Mouse (Mus musculus) ES-E14 (cell line): ENCODE results near the gene Ccdc3. TPM values are rescaled to one million over a fixed set of nuclear protein-coding genes. Genes with fewer than 3 reads are reported as not detected.

ENCODE experiments used
- DNase-seq: peaks from one replicate; pipeline ENCODE4 v3.0.0-alpha.2; 2013; ENCODE audit warnings: low read depth, low spot score
- H3K27ac ChIP-seq: 2 replicates; pipeline ENCODE4 v1.5.1; 2012; ENCODE audit warnings: low read depth, mild to moderate bottlenecking, low read length, moderate library complexity, mixed read lengths; ENCODE audit not compliant: poor library complexity, insufficient read depth, severe bottlenecking
- H3K36me3 ChIP-seq: 2 replicates; pipeline ENCODE4 v1.6.1; 2012; ENCODE audit warnings: mild to moderate bottlenecking, low read length, moderate library complexity, mixed read lengths; ENCODE audit not compliant: control insufficient read depth, poor library complexity, insufficient read depth, severe bottlenecking
- H3K4me1 ChIP-seq, 2 experiments: fragments of 150-350 bp in 1 of 2; sonication (generic) in 1 of 2; 2 replicates each; pipeline ENCODE4 v1.6.1; 2012; ENCODE audit warnings: low read length in 2 of 2, mild to moderate bottlenecking in 1 of 2, mixed read lengths in 1 of 2; ENCODE audit not compliant: control insufficient read depth in 2 of 2, insufficient read depth in 2 of 2, poor library complexity in 1 of 2
- H3K4me3 ChIP-seq, 2 experiments: fragments of 150-350 bp in 1 of 2; sonication (generic) in 1 of 2; 2 replicates each; pipeline ENCODE4 v1.5.1; 2012; ENCODE audit warnings: low read length in 2 of 2, low read depth in 1 of 2, mild to moderate bottlenecking in 1 of 2, mixed read lengths in 1 of 2; ENCODE audit not compliant: insufficient read depth in 1 of 2, poor library complexity in 1 of 2, severe bottlenecking in 1 of 2
- H3K9ac ChIP-seq: 2 replicates; pipeline ENCODE4 v1.6.1; 2012; ENCODE audit warnings: low read depth, mild to moderate bottlenecking, low read length, mixed read lengths; ENCODE audit not compliant: poor library complexity, insufficient read depth, severe bottlenecking
- H3K9me3 ChIP-seq: fragments of 150-350 bp; sonication (generic); 2 replicates; pipeline ENCODE4 v1.6.1; 2012; ENCODE audit warnings: low read depth, mild to moderate bottlenecking, low read length; ENCODE audit not compliant: control insufficient read depth, insufficient read depth
- CHD2 ChIP-seq: IDR thresholded peaks from 2 replicates; pipeline ENCODE4 v1.6.1; 2014; ENCODE audit warnings: mild to moderate bottlenecking, low read depth, low read length, inconsistent platforms
- HCFC1 ChIP-seq: IDR thresholded peaks from 2 replicates; pipeline ENCODE4 v1.6.1; 2012; ENCODE audit warnings: low read length, inconsistent platforms, borderline replicate concordance; ENCODE audit not compliant: insufficient read depth
- MAFK ChIP-seq: IDR thresholded peaks from 2 replicates; pipeline ENCODE4 v1.6.1; 2014; ENCODE audit warnings: mild to moderate bottlenecking, low read depth, low read length, inconsistent platforms; ENCODE audit not compliant: insufficient read depth
- ZC3H11A ChIP-seq: IDR thresholded peaks from 2 replicates; pipeline ENCODE4 v1.6.1; 2012; ENCODE audit warnings: low read depth, mild to moderate bottlenecking, inconsistent platforms, low read length, borderline replicate concordance
- ZNF384 ChIP-seq: IDR thresholded peaks from 2 replicates; pipeline ENCODE4 v1.6.1; 2012; ENCODE audit warnings: low read depth, low read length, inconsistent platforms
- in situ Hi-C, 2 experiments: fragments of 600-800 bp; cut with MboI; formaldehyde crosslinking; loops; one replicate each; pipeline ENCODE4 v1.15.1; 2025; ENCODE audit warnings: low sequenced_read_pairs in 2 of 2, inconsistent platforms in 1 of 2; ENCODE audit not compliant: unreplicated experiment in 2 of 2
- total RNA-seq: library from RNA; depleted of rRNA; stranded (reverse); fragments of 300-350 nt; gene quantifications from 2 replicates; pipeline ENCODE4 v1.2.3, GENCODE M21; 2012

Gene Ccdc3
- total RNA-seq, 1 experiment: 9.2 TPM

GRCm38 (mm10) chr2:5174716-5175115 lies 37.1 kb downstream of the Ccdc3 start:
- H3K4me3 ChIP-seq: no peak overlapping the region
- TF ChIP-seq ZNF384 (no peak), MAFK (no peak), HCFC1 (no peak), ZC3H11A (no peak), CHD2 (no peak)
- DNase-seq: no peak
- peaks cover 3 to 5% of the 10 kb centered on the region in 2 experiments; a peak in 1 of 4 replicates for H3K4me1 ChIP-seq
- no peak overlapping the region for H3K9ac ChIP-seq
- no peak overlapping the region for H3K27ac ChIP-seq
- H3K9me3 ChIP-seq: no peaks in the 10 kb centered on the region
- no peaks in the 10 kb centered on the region for H3K36me3 ChIP-seq
- in situ Hi-C loops: no loop called here

DNA sequence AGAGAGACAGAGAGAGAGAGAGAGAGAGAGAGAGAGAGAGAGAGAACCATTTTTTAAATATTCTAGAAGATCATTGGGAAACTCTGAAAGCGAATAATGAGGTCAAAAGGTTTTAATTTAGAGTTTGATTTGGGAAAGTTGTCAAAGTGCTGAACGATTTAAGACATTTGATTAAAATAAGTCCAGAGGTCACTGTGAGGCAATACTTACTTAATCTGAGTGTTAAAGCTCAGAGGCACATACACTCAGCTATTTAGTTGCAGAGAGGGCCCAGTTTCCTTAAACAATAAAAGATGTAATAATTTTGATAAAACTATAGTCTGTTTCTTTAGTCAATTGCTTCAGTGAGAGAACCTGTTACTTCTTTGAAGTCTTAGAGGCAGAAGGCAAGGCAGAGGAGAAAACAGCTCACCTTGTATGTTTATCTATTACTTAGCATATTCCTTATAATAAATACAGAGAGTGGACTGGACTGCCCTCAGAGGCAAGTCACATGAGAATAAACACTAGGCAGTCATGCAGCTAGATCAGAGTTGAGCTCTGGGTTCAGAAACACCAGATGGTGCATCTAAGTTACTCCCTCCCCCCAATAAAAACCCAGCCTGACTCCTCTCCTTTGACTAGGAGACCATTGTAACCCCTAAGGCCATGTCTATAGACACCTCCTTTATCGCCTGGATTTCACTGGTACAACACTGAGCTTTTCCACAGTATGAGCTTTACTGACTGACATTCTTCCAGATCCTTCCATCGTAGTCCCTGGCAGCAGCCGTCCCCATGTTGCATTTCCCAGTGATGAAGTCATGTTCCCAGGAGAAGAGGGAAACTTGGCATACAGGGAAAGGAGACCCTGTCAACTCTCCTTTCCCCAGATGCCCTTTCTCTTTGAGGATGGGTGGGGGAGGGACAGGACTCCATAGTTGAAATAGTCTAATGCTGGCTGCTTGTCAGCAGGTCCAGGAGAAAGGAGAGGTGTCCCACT lies 44.2 kb downstream of the Ccdc3 start:
- no peak for DNase-seq
- Histone ChIP-seq H3K36me3 (no peaks in the 10 kb centered on the region), H3K9ac (no peak overlapping the region), H3K27ac (no peak overlapping the region), H3K4me3 (no peak overlapping the region), H3K4me1 (no peaks in the 10 kb centered on the region), H3K9me3 (no peaks in the 10 kb centered on the region)
- TF ChIP-seq CHD2: no peak
- no peak for TF ChIP-seq ZNF384
- TF ChIP-seq MAFK: no peak
- TF ChIP-seq ZC3H11A: no peak
- no peak for TF ChIP-seq HCFC1
- in situ Hi-C loops: no loop called here

DNA sequence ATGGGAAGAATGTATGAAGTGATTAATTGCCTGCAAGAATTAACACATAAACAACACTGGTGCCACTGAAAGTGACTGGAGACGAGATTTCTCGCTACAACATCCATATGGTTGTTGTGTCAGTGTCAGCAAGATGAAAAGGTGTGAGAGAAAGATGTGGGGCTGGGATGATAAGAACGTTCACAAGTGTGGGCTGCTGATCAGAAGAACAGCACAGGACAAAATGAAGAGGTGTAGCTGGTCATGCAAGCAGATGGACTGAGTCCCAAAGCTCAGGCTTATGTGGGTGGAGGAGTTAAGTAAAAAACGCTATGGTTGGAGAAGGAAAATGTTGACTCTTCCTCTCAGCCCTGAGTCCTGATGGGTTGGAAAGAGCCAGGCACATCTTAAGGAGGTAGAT lies 46.6 kb downstream of the Ccdc3 start:
- no peak overlapping the region for H3K27ac ChIP-seq

DNA sequence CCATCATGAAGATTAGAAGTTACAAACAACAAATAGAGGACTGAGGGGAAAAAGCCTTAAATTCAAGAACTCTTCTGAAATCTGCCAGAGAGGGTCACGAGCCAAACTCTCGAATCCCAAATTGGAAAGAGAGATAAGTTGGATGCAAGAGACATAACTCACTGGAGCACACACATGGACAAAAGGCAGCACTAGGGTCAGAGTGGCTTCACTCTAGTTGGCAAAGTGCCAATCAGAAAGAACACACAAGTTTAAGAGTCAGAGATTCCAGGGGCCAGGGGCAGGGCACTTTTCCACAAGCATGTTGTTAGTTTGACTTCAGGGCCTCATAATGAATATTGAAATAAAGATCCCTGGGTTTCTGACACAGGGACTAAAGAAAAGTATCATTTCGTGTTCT lies 48.1 kb downstream of the Ccdc3 start:
- TF ChIP-seq HCFC1 (no peak), ZC3H11A (no peak), MAFK (no peak), CHD2 (no peak), ZNF384 (no peak)
- Histone ChIP-seq H3K4me3 (no peak overlapping the region), H3K9me3 (no peaks in the 10 kb centered on the region), H3K36me3 (no peaks in the 10 kb centered on the region), H3K4me1 (no peaks in the 10 kb centered on the region), H3K27ac (no peak overlapping the region), H3K9ac (no peak overlapping the region)
- DNase-seq: no peak
- in situ Hi-C loops: no loop called here

More for the DNA sequence above, 46.6 kb downstream of the Ccdc3 start:
- H3K9ac ChIP-seq: no peak overlapping the region
- no peaks in the 10 kb centered on the region for H3K4me1 ChIP-seq
- in situ Hi-C loops: no loop called here
- no peak overlapping the region for H3K4me3 ChIP-seq
- H3K9me3 ChIP-seq: no peaks in the 10 kb centered on the region
- no peak for DNase-seq
- TF ChIP-seq HCFC1 (no peak), MAFK (no peak), CHD2 (no peak), ZNF384 (no peak), ZC3H11A (no peak)
- no peaks in the 10 kb centered on the region for H3K36me3 ChIP-seq

DNA sequence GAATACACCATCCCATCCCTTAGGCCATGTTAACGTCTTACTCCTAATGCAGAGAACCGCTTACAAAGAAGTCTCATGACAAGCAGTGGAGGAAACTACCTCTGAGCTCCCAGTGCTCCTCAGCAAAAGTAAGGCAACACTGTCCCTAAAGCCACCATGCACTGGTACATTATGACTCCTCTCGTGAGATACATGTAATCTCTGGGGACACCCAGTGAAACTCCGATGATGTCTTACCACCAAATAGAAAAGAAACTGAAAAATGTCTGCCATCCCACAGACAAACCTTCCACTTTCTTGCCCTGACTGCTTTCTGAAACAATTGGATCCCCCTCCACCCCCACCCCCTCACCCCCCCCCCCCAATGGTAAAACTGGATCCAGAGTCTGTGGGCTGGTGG lies 54.6 kb downstream of the Ccdc3 start:
- DNase-seq: no peak
- Histone ChIP-seq H3K9me3 (no peaks in the 10 kb centered on the region), H3K4me1 (no peaks in the 10 kb centered on the region), H3K4me3 (no peak overlapping the region), H3K9ac (no peak overlapping the region), H3K36me3 (no peaks in the 10 kb centered on the region), H3K27ac (no peak overlapping the region)
- TF ChIP-seq ZC3H11A (no peak), ZNF384 (no peak), MAFK (no peak), HCFC1 (no peak), CHD2 (no peak)
- in situ Hi-C loops: no loop called here
